Mouse (Mus musculus) embryonic facial prominence, embryonic 10.5 days (tissue): ENCODE measurements around the gene Tnrc6b. TPM values are rescaled to one million over a fixed set of nuclear protein-coding genes. Genes with fewer than 3 reads are reported as not detected.
"Not testable (repeated sequence)": the region's sequence is repeated elsewhere in the genome, so short reads cannot be mapped to it uniquely, and the experiment has no call there.

Experiments
- DNase-seq: peaks from one replicate; pipeline ENCODE4 v3.0.0-alpha.2; 2017; ENCODE audit warnings: low spot score
- H3K27ac ChIP-seq: fragments of 300-500 bp; sonication (generic); replicated peaks from 2 replicates; pipeline ENCODE4 v1.5.1; 2016; ENCODE audit warnings: mild to moderate bottlenecking
- H3K27me3 ChIP-seq: fragments of 300-500 bp; sonication (generic); replicated peaks from 2 replicates; pipeline ENCODE4 v1.6.1; 2016; ENCODE audit warnings: low read depth, mild to moderate bottlenecking; ENCODE audit not compliant: poor library complexity, severe bottlenecking
- H3K36me3 ChIP-seq: fragments of 300-500 bp; sonication (generic); replicated peaks from 2 replicates; pipeline ENCODE4 v1.6.1; 2016; ENCODE audit warnings: mild to moderate bottlenecking, moderate library complexity
- H3K4me1 ChIP-seq: fragments of 300-500 bp; sonication (generic); 2 replicates; pipeline ENCODE4 v1.6.1; 2016
- H3K4me3 ChIP-seq: fragments of 300-500 bp; sonication (generic); 2 replicates; pipeline ENCODE4 v1.5.1; 2016; ENCODE audit warnings: mild to moderate bottlenecking, moderate library complexity
- H3K9me3 ChIP-seq: fragments of 300-500 bp; sonication (generic); 2 replicates; pipeline ENCODE4 v1.6.1; 2016; ENCODE audit warnings: mild to moderate bottlenecking
- WGBS: fragments of 180-500 bp; shearing (Covaris S2); methylation state at CpG from one replicate; pipeline ENCODE4 v1.1.7; 2016; 5-methylcytosine and 5-hydroxymethylcytosine counted together
- polyA plus RNA-seq: library from polyadenylated mRNA; unstranded; fragments of >200 nt; fragmentation: Nextera tagmentation; extraction: Ambion mirVana; gene quantifications from 2 replicates; pipeline ENCODE4 v1.2.1, GENCODE M21; 2016

Tnrc6b gene
- polyA plus RNA-seq, 1 experiment from 2014 or later = 46.9 TPM

DNA sequence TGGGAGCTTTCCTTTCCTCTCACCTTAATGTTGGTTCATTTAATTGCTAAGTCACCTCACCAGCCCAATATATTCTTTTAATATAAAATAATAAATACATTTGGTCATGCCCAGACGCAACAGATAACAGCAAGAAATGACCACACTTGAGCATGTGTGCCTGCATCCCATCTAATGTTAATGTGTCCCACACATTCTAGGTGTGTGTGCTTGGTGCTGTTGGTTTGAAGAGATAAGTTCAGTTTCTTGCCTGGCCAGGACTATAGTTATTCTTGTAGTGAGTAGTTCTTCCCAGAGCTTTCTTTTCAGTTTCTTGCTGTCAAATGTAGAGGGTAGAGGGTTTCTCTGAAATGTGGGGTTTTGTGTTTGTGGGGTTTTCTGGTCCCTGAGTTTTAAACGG is 133.8 kb downstream of the Tnrc6b start:
- Histone ChIP-seq H3K9me3 (no peaks in the 10 kb centered on the region), H3K4me3 (no peak overlapping the region), H3K27ac (no peak overlapping the region), H3K4me1 (peaks cover 11% of the 10 kb centered on the region), H3K27me3 (no peaks in the 10 kb centered on the region), H3K36me3 (peaks cover 22% of the 10 kb centered on the region)
- WGBS = 93% methylated on average over 2 of the region's 2 CpGs
- no peak for DNase-seq

DNA sequence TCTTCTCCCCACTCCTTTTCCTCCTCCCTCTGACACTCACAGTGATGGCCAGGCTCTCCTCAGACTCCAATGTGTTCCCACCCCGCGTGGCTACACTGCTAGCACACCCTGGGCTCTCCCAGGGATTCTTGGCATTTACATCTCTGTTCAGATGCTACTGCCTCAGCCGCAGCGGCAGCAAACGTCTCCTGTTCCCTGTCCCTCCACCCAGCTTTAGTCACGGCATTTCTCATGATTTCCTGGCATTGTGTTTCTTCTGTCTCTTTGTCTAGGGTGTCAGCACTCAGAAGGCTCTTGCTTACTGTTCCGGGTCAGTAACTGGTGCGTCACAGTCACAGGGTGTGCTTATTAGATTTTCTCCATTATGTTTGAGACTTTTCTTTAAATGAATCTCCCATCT is 138.9 kb downstream of the Tnrc6b start:
- H3K27me3 ChIP-seq = no peaks in the 10 kb centered on the region
- 59% methylated on average over 8 of the region's 8 CpGs for WGBS
- 0 out of 2 replicates have a peak overlapping the region, but pooled peaks have one; percentile 40 for H3K27ac ChIP-seq
- H3K9me3 ChIP-seq = no peaks in the 10 kb centered on the region
- no peak overlapping the region for H3K4me3 ChIP-seq
- H3K36me3 ChIP-seq = peaks cover 51% of the 10 kb centered on the region
- DNase-seq = no peak
- H3K4me1 ChIP-seq = peaks cover 12% of the 10 kb centered on the region

DNA sequence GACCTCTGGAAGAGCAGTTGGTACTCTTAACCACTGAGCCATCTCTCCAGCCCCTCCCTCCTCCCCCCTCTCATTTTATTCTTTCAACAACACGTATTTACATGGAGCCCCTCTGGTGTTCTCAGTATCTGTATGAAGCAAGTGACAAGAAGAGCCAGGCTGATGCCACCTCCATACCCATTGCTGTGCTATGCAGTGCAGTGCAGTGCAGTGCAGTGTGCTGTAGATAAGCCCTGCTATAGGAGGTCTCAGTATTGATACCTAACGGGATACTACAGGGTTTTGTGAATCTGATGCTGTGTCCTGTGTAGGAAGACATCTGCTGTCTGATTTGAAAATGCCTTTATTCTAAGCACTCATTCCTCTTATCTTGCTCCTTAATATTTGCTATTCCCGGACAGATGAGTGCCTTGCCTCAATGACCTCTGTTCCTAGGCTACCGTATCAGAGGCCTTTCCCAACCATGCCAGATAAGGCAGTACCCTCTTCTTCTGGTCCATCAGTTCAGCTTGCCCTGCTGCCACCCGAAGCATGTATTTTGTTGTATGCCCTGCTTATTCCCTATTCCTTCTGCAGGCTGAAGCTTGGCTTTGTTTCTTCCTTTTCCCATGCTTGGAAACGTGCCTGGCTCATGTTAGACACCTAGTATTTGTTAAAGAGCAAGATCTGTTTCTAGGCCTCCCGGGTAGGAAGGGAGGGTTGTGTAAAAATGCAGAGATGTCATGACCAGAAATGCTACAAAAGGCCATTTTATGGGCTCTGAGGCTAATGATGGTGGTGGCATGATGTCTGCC is 139.8 kb downstream of the Tnrc6b start:
- H3K36me3 ChIP-seq = peaks cover 51% of the 10 kb centered on the region
- no peak overlapping the region for H3K4me3 ChIP-seq
- 92% methylated on average over 7 of the region's 7 CpGs for WGBS
- H3K27me3 ChIP-seq = no peaks in the 10 kb centered on the region
- H3K9me3 ChIP-seq = no peaks in the 10 kb centered on the region
- no peak overlapping the region for H3K27ac ChIP-seq
- H3K4me1 ChIP-seq = peaks cover 12% of the 10 kb centered on the region
- no peak for DNase-seq

DNA sequence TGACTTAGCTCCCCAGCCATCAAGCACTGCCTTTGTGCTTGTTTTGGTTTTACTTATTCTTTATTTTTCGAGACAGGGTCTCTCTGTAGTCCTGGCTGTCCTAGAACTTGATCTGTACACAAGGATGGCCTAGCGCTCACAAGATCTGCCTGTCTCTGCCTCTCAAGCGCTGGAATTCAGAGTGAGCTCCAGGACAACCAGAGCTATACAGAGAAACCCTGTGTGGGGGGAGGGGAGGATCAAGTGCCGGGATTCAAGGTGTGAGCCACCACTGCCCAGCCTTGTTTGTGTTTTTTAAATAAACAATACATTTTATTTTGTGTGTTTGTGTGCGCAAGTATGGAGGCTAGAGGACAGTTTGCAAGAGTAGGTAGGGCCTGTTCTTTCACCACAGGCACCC is 141.0 kb downstream of the Tnrc6b start:
- peaks cover 12% of the 10 kb centered on the region for H3K4me1 ChIP-seq
- no peaks in the 10 kb centered on the region for H3K27me3 ChIP-seq
- H3K4me3 ChIP-seq = no peak overlapping the region
- 94% methylated on average over 5 of the region's 5 CpGs for WGBS
- H3K36me3 ChIP-seq = peaks cover 51% of the 10 kb centered on the region
- no peak for DNase-seq
- no peak overlapping the region for H3K27ac ChIP-seq
- H3K9me3 ChIP-seq = no peaks in the 10 kb centered on the region

DNA sequence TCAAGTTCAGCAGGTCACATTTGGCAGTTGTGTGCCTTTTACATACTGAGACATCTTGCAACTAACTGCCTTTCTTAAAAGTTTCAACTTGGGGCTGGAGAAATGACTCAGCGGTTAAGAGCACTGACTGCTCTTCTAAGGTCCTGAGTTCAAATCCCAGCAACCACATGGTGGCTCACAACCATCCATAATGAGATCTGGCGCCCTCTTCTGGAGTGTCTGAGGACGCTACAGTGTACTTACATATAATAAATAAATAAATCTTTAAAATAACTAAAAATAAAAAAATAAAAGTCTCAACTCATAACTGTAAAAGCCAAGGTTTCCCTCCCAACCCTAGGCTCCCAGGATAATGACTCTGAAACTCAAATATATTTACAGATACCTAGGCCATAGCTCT is 141.4 kb downstream of the Tnrc6b start:
- not testable (repeated sequence) for DNase-seq, H3K27me3 ChIP-seq, H3K9me3 ChIP-seq, H3K4me3 ChIP-seq, H3K27ac ChIP-seq
- WGBS = 85% methylated on average over 3 of the region's 3 CpGs
- H3K4me1 ChIP-seq = peaks cover 12% of the 10 kb centered on the region
- H3K36me3 ChIP-seq = peaks cover 48% of the 10 kb centered on the region

DNA sequence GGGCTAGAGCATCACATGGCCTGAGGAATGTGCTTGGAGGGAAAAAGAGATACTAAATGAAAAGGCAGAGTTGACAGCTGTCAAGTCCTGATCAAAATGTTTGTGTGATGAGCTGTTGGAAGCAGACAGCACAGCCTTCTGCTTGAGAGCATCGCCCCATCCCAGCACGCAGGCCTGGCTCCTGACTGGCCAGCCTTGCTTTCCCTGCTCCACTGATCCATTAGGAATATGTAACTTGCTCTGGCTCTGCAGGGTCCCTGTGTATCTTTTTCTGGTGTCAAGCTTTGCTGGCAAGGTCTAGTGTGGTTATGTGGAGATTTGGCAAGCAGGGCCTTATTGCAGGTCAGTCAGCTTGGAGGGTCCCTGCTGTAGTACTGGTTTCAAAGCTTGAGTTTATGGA is 148.3 kb downstream of the Tnrc6b start:
- Histone ChIP-seq H3K4me1 (no peaks in the 10 kb centered on the region), H3K4me3 (no peak overlapping the region), H3K27me3 (no peaks in the 10 kb centered on the region), H3K27ac (no peak overlapping the region), H3K9me3 (no peaks in the 10 kb centered on the region), H3K36me3 (peaks cover 22% of the 10 kb centered on the region)
- 97% methylated on average over 2 of the region's 2 CpGs for WGBS
- no peak for DNase-seq

DNA sequence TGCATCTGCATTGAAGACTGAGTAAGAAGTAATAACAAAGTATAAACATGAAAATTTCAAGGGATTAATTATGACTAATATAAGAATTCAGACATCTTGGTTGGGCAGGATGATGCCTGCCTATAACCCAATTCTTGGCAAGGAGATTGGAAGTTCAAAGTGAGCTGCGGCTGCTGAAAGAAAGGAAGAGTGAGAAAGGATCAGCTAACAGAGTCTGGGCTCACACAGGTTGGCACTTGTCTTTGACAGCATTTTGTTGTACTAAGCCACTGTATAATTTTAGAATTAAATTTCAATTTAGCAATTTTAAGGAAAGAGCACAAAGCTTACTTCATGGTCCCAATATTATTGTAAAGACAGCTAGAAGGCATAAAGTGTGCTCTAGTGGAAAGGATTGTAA is 150.2 kb downstream of the Tnrc6b start:
- Histone ChIP-seq H3K9me3 (no peaks in the 10 kb centered on the region), H3K36me3 (peaks cover 40% of the 10 kb centered on the region), H3K4me1 (no peaks in the 10 kb centered on the region), H3K27ac (no peak overlapping the region), H3K4me3 (no peak overlapping the region), H3K27me3 (no peaks in the 10 kb centered on the region)
- DNase-seq = no peak
- WGBS = 88% methylated on average over 1 of the region's 1 CpGs

DNA sequence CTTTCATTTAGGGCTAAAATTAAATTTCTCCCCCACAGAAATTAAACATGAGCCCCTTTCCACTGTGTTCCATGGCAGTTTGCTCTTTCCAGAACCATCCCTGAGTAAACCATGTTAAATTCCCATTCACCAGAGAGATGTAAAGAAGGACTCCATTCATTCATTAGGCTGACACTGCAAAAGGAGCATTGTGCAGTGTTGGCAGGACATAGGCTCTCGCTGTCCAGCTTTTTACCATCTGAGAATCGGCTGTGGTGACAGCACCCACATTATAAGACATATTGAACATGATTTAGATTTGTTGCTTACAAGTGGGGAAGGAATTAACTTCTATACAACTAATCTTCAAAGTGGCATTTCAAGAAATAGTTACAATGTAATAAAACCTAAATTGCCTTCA is 150.9 kb downstream of the Tnrc6b start:
- Histone ChIP-seq H3K9me3 (no peaks in the 10 kb centered on the region), H3K4me3 (no peak overlapping the region), H3K27ac (no peak overlapping the region), H3K27me3 (no peaks in the 10 kb centered on the region), H3K4me1 (no peaks in the 10 kb centered on the region), H3K36me3 (peaks cover 47% of the 10 kb centered on the region)
- 68% methylated on average over 2 of the region's 2 CpGs for WGBS
- DNase-seq = no peak

DNA sequence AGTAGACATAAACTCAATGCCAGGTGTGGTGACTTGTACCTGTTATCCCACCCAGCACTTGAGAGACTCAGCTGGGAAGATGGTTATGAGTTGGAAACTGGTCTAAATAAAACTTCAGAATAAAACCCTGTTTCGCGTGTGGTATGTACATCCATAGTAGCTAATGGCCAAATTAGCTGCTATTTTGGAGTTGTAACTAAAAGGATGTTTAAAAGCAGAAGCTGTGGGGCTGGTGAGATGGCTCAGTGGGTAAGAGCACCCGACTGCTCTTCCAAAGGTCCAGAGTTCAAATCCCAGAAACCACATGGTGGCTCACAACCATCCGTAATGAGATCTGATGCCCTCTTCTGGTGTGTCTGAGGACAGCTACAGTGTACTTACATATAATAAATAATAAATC is 157.5 kb downstream of the Tnrc6b start:
- not testable (repeated sequence) for DNase-seq, H3K27me3 ChIP-seq, H3K4me3 ChIP-seq, H3K4me1 ChIP-seq, H3K27ac ChIP-seq, H3K9me3 ChIP-seq
- 94% methylated on average over 4 of the region's 4 CpGs for WGBS
- H3K36me3 ChIP-seq = peaks cover 44% of the 10 kb centered on the region

DNA sequence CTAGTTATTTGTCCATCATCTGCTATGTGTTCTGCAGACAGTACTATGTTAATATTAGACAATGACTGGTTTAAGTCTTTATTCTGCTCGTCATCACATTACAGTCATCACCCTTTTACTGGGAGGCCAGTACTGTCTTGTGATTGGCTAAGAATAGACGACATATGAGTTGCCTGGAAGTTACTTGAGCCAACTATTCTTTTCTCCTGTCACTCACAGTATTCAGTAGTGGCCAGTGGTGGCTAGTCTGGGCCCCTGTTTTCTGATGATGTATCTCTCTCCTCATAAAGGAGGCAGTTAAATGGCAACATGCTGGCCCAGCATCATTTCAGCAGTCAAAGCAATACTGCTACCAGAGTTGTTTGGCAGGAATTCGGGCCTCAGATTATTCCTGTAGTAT is 163.6 kb downstream of the Tnrc6b start:
- DNase-seq = no peak
- Histone ChIP-seq H3K4me3 (no peak overlapping the region), H3K27me3 (no peaks in the 10 kb centered on the region), H3K27ac (no peak overlapping the region), H3K36me3 (peaks cover 51% of the 10 kb centered on the region), H3K4me1 (no peaks in the 10 kb centered on the region), H3K9me3 (no peaks in the 10 kb centered on the region)
- WGBS = 81% methylated on average over 3 of the region's 3 CpGs

DNA sequence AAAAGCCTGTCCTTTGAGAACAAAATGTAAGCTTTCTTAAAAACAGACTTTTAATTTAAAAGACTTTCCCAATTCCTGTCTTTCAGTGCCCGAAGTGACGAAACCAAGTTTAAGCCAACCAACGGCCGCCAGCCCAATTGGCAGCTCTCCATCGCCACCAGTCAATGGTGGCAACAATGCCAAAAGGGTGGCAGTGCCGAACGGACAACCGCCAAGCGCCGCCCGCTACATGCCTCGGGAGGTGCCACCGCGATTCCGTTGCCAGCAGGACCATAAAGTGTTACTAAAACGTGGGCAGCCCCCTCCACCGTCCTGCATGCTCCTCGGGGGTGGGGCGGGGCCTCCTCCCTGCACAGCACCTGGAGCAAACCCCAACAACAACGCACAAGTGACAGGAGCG is 165.1 kb downstream of the Tnrc6b start:
- DNase-seq = no peak
- Histone ChIP-seq H3K36me3 (peaks cover 64% of the 10 kb centered on the region), H3K4me1 (no peaks in the 10 kb centered on the region), H3K27me3 (no peaks in the 10 kb centered on the region), H3K9me3 (no peaks in the 10 kb centered on the region), H3K4me3 (no peak overlapping the region), H3K27ac (no peak overlapping the region)
- WGBS = 91% methylated on average over 21 of the region's 21 CpGs

DNA sequence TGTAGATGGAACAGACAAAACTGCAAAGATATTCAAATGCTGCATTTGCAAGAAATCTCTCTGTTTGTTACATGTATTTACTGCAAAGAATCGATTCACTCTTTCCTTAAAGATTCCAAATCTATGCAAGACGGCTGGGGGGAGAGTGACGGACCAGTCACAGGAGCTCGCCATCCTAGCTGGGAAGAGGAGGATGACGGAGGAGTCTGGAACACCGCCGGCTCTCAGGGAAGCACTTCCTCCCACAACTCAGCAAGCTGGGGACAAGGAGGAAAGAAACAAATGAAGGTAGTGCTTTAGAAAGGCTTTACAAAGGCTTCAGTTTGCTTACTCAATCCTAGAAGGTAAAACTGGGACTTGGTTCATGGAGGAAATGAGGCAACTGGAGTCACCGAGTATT is 173.0 kb downstream of the Tnrc6b start:
- Histone ChIP-seq H3K27ac (no peak overlapping the region), H3K36me3 (peaks cover 92% of the 10 kb centered on the region), H3K9me3 (no peaks in the 10 kb centered on the region), H3K4me3 (no peak overlapping the region), H3K27me3 (no peaks in the 10 kb centered on the region), H3K4me1 (no peaks in the 10 kb centered on the region)
- DNase-seq = no peak
- WGBS = 93% methylated on average over 8 of the region's 8 CpGs

DNA sequence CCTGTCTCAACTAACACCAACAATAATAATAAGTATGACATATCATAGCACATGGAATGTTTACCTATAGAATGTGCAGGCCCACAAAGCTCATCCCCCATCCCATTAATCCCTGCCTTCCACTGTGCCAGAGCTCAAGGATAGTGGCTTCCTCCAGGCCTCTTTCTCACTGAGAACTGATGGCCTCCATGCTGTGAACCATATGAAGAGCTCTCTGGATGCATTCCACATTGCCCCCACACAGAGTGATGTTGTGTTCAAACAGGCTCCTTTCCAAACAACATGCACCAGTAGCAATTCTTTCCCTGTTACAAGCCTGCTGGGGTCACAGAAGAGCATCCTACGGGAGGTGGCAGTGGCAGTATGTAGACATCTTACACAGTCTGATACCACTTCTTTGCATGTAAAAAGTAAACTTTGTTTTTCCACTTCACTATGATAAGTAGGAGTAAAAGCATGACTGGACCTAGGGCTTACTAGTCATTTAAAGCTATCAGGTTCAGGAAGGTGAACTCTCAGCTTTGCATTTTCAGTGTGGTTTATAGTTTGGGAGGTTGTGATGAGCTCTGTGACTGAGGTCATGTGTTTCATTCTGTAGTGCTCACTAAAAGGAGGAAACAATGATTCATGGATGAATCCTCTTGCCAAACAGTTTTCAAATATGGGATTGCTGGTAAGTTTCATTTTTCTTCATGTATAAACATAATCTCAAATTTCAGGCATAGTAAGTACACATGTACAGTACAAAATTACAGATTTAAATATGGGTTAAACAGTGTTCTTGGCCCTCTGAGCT is 175.4 kb downstream of the Tnrc6b start:
- no peaks in the 10 kb centered on the region for H3K27me3 ChIP-seq
- WGBS = 89% methylated on average over 1 of the region's 1 CpGs
- no peak overlapping the region for H3K4me3 ChIP-seq
- no peaks in the 10 kb centered on the region for H3K4me1 ChIP-seq
- no peak for DNase-seq
- no peak overlapping the region for H3K27ac ChIP-seq
- H3K9me3 ChIP-seq = no peaks in the 10 kb centered on the region
- H3K36me3 ChIP-seq = peaks cover 92% of the 10 kb centered on the region
